Mouse (Mus musculus) bone marrow macrophage, adult 2 months (primary cell): ENCODE results near the gene Aicda. TPM values are rescaled to one million over a fixed set of nuclear protein-coding genes. Genes with fewer than 3 reads are reported as not detected.

Source experiments
- H3K27ac ChIP-seq: 2 replicates; pipeline ENCODE4 v1.5.1; 2012; ENCODE audit warnings: low read depth, low read length; ENCODE audit not compliant: insufficient read depth
- H3K4me1 ChIP-seq: 2 replicates; pipeline ENCODE4 v1.6.1; 2012; ENCODE audit warnings: low read length; ENCODE audit not compliant: control insufficient read depth, insufficient read depth
- H3K4me3 ChIP-seq: 2 replicates; pipeline ENCODE4 v1.5.1; 2012; ENCODE audit warnings: mild to moderate bottlenecking, low read length, moderate library complexity; ENCODE audit not compliant: insufficient read depth
- CTCF ChIP-seq: IDR thresholded peaks from 2 replicates; pipeline ENCODE4 v1.5.1; 2012; ENCODE audit warnings: low read depth, mild to moderate bottlenecking, low read length, moderate library complexity
- POLR2A ChIP-seq: IDR thresholded peaks from 2 replicates; pipeline ENCODE4 v1.6.1; 2012; ENCODE audit warnings: mild to moderate bottlenecking, low read depth, low read length, borderline replicate concordance
- polyA plus RNA-seq: library from polyadenylated mRNA; stranded (reverse); fragments of >200 nt; gene quantifications from 2 replicates; pipeline ENCODE4 v1.2.4, GENCODE M21; 2012; ENCODE audit not compliant: missing spikeins, insufficient read depth, insufficient read length

Aicda gene
- polyA plus RNA-seq, 1 experiment, result not detected

- H3K27ac ChIP-seq, result no peak overlapping the region
- H3K4me1 ChIP-seq, result peaks cover 14% of the 10 kb centered on the region
- no peak overlapping the region for H3K4me3 ChIP-seq
- TF ChIP-seq POLR2A (no peak), CTCF (0 out of 2 replicates have a peak, but pooled peaks have one; percentile 14)
These were observed 51.9 kb downstream of the Aicda start for GRCm38 (mm10) chr6:122605483-122605882.

DNA sequence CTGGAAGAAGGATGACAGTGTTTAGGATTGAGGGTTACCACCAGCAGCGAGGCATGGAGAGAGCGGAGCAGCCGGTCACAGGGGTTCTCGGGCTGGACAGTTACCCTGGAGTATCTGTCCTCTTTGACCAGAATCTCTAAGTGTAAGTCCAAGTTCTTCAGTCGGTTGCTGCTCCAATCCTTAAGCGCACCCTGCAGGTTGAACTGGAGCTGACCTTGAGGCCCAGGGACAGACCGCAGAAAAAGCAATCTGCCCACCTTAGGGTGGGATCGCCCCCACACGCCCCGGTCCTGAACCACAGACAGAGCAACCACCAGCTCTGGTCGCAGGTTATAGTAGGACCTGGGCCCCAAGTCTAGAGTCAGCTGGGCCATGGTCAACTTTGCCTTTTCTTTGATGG is 53.1 kb downstream of the Aicda start:
- H3K4me1 ChIP-seq, result peaks cover 14% of the 10 kb centered on the region
- H3K4me3 ChIP-seq, result no peak overlapping the region
- H3K27ac ChIP-seq, result no peak overlapping the region
- TF ChIP-seq POLR2A, result no peak

DNA sequence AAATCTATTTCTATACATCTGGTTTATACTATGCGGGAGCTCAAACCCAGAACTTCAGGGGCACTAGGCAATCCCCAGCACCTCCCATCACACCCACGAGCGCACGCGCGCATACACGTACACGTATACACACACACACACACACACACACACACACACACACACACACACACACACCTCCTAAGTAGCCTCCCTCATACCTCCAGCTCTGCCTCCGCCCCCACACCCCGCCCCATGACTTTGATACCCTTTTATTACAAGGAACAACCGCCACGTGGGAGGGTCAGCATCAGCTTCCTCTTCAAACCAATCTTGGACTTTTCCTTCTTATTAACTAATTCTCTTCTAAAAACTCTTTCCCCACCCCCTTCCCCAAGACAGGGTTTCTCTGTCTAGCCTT is 54.1 kb downstream of the Aicda start:
- Histone ChIP-seq H3K4me1 (peaks cover 14% of the 10 kb centered on the region), H3K27ac (no peak overlapping the region), H3K4me3 (no peak overlapping the region)
- TF ChIP-seq CTCF (no peak), POLR2A (no peak)

DNA sequence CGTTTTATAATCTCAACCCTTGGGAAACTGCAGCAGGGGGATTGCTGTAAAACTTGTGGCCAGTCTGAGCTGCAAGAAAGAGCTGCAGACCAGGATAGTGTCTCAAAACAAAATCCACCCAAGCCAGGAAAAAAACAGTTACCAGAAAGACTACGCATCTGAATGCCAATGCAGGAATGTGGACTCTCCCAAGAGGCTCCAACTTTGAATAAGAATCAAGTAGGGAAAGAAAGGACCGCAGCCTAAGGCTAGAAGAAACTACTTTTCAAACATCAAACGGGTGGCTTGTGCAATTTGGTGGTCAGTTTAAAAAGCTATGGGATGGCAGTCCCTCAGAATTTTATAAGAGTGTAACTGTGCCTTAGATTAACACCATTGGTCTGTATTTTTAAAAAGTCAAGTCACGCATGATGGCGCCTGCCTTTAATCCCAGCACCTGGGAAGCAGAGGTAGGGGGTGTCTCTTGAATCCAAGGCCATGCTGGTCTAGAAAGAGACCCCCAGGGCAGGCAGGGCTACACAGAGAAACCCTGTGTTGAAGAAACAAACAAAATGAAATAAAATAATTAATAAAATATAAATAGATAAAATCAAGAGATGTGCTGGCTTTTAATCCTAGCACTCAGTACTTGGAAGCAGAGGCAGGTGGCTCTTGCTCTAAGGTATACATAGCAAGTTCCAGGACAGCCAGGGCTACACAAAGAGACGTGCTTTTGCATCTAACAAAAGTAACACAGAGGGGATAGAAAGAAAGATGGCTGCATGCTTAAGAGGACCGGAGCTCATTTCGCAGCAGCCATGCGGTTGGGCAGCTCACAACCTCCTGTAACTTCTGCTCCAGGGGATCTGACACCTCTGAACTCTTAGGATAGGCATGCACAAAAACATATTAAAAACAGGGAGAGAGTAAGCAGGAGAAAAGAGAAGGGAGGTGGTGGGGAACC is 55.1 kb downstream of the Aicda start:
- H3K27ac ChIP-seq, result no peak overlapping the region
- no peak overlapping the region for H3K4me3 ChIP-seq
- H3K4me1 ChIP-seq, result peaks cover 14% of the 10 kb centered on the region
- TF ChIP-seq POLR2A (no peak), CTCF (no peak)

DNA sequence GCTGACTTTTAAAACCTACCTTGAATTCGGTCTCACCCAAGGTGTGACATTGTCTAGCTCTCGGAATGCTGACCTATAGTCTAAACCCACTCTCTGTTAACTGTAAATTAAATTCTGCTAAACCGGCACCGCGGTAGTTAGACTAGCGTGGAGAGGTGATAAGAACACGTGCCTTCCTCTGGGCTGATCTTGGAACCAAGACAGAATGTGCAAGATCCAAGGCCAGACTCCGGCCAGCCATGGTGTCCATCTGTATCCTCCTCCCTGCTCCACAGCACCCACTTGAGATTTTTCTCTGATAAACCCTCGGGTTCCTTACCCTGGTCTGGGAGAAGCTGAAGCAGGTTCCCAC is 55.8 kb downstream of the Aicda start:
- H3K4me1 ChIP-seq, result peaks cover 11% of the 10 kb centered on the region
- no peak overlapping the region for H3K27ac ChIP-seq
- TF ChIP-seq POLR2A (no peak), CTCF (no peak)

DNA sequence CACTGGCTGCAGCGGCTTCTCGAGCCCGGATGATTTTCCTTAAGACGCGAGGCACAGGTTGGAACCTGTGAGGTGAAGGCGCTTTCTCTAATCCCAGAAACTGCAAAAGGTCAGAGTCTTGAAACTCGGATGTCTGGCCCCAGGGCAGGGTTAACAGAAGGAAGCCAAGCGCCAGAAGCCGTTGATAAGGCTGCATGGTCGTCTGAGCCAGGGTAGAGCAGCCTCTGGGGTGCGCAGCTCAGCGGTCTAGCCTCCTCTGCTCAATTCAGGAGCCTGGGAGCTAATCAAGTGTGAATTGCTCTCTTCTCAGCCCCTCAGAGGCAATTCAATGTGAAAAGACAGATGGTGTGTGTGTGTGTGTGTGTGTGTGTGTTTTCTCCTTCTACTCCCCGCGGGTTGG is 56.2 kb downstream of the Aicda start, which contains the start of gene Gdf3:
Gene Gdf3, minus strand, starts transcription at position 317 of the 400 bp plus-strand sequence.
- Histone ChIP-seq H3K4me1 (peaks cover 7% of the 10 kb centered on the region), H3K4me3 (no peak within 1 kb of the TSS), H3K27ac (no peak within 1 kb of the TSS)
- no peak for TF ChIP-seq CTCF
- no peak for TF ChIP-seq POLR2A

More for the DNA sequence above, 55.8 kb downstream of the Aicda start:
- H3K4me3 ChIP-seq, result no peak overlapping the region

- TF ChIP-seq POLR2A, result no peak
- TF ChIP-seq CTCF, result no peak
- Histone ChIP-seq H3K27ac (no peak overlapping the region), H3K4me1 (peaks cover 7% of the 10 kb centered on the region), H3K4me3 (no peak overlapping the region)
These were observed 58.8 kb downstream of the Aicda start for GRCm38 (mm10) chr6:122612426-122612825.

Other genes with a start within 250 kb of the Aicda start
- gene M6pr, start 245.1 kb upstream of the Aicda start, polyA plus RNA-seq, result 229 and 236 TPM in 2 replicates
- 10.2 and 11.2 TPM in 2 replicates for gene Phc1, start 213.2 kb upstream of the Aicda start, polyA plus RNA-seq
- not detected in 2 replicates for gene Rimklb, start 55.0 kb upstream of the Aicda start, polyA plus RNA-seq
- 0.32 TPM in 1 of 2 replicates, not detected in the other for gene Mfap5, start 48.0 kb upstream of the Aicda start, polyA plus RNA-seq
- gene Apobec1, start 48.6 kb downstream of the Aicda start, polyA plus RNA-seq, result 664 and 728 TPM in 2 replicates
- gene Gdf3, start 56.3 kb downstream of the Aicda start, polyA plus RNA-seq, result 30.2 and 32.0 TPM in 2 replicates
- 14.6 and 20.2 TPM in 2 replicates for gene Dppa3, start 72.6 kb downstream of the Aicda start, polyA plus RNA-seq
- gene Nanog, start 153.7 kb downstream of the Aicda start, polyA plus RNA-seq, result not detected in 2 replicates
- gene Slc2a3, start 247.8 kb downstream of the Aicda start, polyA plus RNA-seq, result 5.8 and 6.4 TPM in 2 replicates